Mouse (Mus musculus) neural tube, embryonic 15.5 days (tissue): ENCODE measurements around the gene Lmnb2. TPM values are rescaled to one million over a fixed set of nuclear protein-coding genes. Genes with fewer than 3 reads are reported as not detected.

Source experiments
- ATAC-seq: fragments of 200-750 bp; cut with Nextera tagmentation; 2 replicates; pipeline ENCODE4 v1.8.0; 2017; ENCODE audit warnings: mild to moderate bottlenecking, moderate TSS enrichment, moderate library complexity; ENCODE audit not compliant: low FRiP score
- H3K27ac ChIP-seq: fragments of 300-500 bp; sonication (generic); replicated peaks from 2 replicates; pipeline ENCODE4 v1.5.1; 2015; ENCODE audit warnings: mild to moderate bottlenecking, inconsistent platforms
- H3K27me3 ChIP-seq: fragments of 300-500 bp; sonication (generic); replicated peaks from 2 replicates; pipeline ENCODE4 v1.6.1; 2015; ENCODE audit warnings: inconsistent platforms
- H3K36me3 ChIP-seq: fragments of 300-500 bp; sonication (generic); 2 replicates; pipeline ENCODE4 v1.6.1; 2015; ENCODE audit warnings: inconsistent platforms
- H3K4me1 ChIP-seq: fragments of 300-500 bp; sonication (generic); 2 replicates; pipeline ENCODE4 v1.6.1; 2015; ENCODE audit warnings: inconsistent platforms
- H3K4me2 ChIP-seq: fragments of 300-500 bp; sonication (generic); 2 replicates; pipeline ENCODE4 v1.6.1; 2015; ENCODE audit warnings: inconsistent platforms, mild to moderate bottlenecking, moderate library complexity
- H3K4me3 ChIP-seq: fragments of 300-500 bp; sonication (generic); replicated peaks from 2 replicates; pipeline ENCODE4 v1.5.1; 2015; ENCODE audit warnings: mild to moderate bottlenecking, inconsistent platforms
- H3K9ac ChIP-seq: fragments of 300-500 bp; sonication (generic); replicated peaks from 2 replicates; pipeline ENCODE4 v1.6.1; 2015; ENCODE audit warnings: mild to moderate bottlenecking, inconsistent platforms
- H3K9me3 ChIP-seq: fragments of 300-500 bp; sonication (generic); replicated peaks from 2 replicates; pipeline ENCODE4 v1.6.1; 2016; ENCODE audit warnings: inconsistent platforms
- WGBS: fragments of 180-500 bp; shearing (Covaris S2); methylation state at CpG from one replicate; pipeline ENCODE4 v1.1.7; 2015; ENCODE audit warnings: mixed read lengths; 5-methylcytosine and 5-hydroxymethylcytosine counted together
- polyA plus RNA-seq: library from polyadenylated mRNA; unstranded; fragments of >200 nt; fragmentation: Nextera tagmentation; extraction: Ambion mirVana; gene quantifications from 2 replicates; pipeline ENCODE4 v1.2.1, GENCODE M21; 2015

The Lmnb2 gene
- polyA plus RNA-seq, 1 experiment from 2014 or later, result 39.9 TPM

- H3K36me3 ChIP-seq, result no peaks in the 10 kb centered on the region
- no peak overlapping the region for H3K27ac ChIP-seq
- H3K4me3 ChIP-seq, result no peak overlapping the region
- peaks cover 23% of the 10 kb centered on the region for H3K27me3 ChIP-seq
- H3K9me3 ChIP-seq, result no peaks in the 10 kb centered on the region
- H3K9ac ChIP-seq, result no peak overlapping the region
- H3K4me2 ChIP-seq, result no peak overlapping the region
- ATAC-seq, result no peak
- WGBS, result 72% methylated on average over 11 of the region's 11 CpGs
- no peaks in the 10 kb centered on the region for H3K4me1 ChIP-seq
These were observed 30.9 kb downstream of the Lmnb2 start for GRCm38 (mm10) chr10:80887181-80887580.

GRCm38 (mm10) chr10:80881301-80881700 lies 36.7 kb downstream of the Lmnb2 start:
- no peak overlapping the region for H3K4me3 ChIP-seq
- ATAC-seq, result no peak
- no peak overlapping the region for H3K4me2 ChIP-seq
- no peaks in the 10 kb centered on the region for H3K9me3 ChIP-seq
- no peak overlapping the region for H3K9ac ChIP-seq
- H3K36me3 ChIP-seq, result no peaks in the 10 kb centered on the region
- no peaks in the 10 kb centered on the region for H3K4me1 ChIP-seq
- WGBS, result 28% methylated on average over 10 of the region's 10 CpGs
- H3K27me3 ChIP-seq, result no peaks in the 10 kb centered on the region
- H3K27ac ChIP-seq, result no peak overlapping the region

- H3K27ac ChIP-seq, result no peak overlapping the region
- H3K27me3 ChIP-seq, result no peaks in the 10 kb centered on the region
- H3K4me2 ChIP-seq, result no peak overlapping the region
- no peaks in the 10 kb centered on the region for H3K9me3 ChIP-seq
- 0 out of 2 replicates have a peak, but pooled peaks cover 2% of the 10 kb centered on the region for H3K4me1 ChIP-seq
- H3K36me3 ChIP-seq, result no peaks in the 10 kb centered on the region
- H3K9ac ChIP-seq, result no peak overlapping the region
- H3K4me3 ChIP-seq, result no peak overlapping the region
- WGBS, result 70% methylated on average over 2 of the region's 2 CpGs
- no peak for ATAC-seq
These were observed 37.1 kb downstream of the Lmnb2 start for GRCm38 (mm10) chr10:80880901-80881300.

GRCm38 (mm10) chr10:80880131-80880641 lies 37.9 kb downstream of the Lmnb2 start:
- H3K4me2 ChIP-seq, result no peak overlapping the region
- no peak overlapping the region for H3K4me3 ChIP-seq
- H3K27ac ChIP-seq, result no peak overlapping the region
- ATAC-seq, result no peak
- 18% methylated on average over 5 of the region's 5 CpGs for WGBS
- H3K4me1 ChIP-seq, result 0 out of 2 replicates have a peak, but pooled peaks cover 2% of the 10 kb centered on the region
- no peaks in the 10 kb centered on the region for H3K36me3 ChIP-seq
- no peaks in the 10 kb centered on the region for H3K9me3 ChIP-seq
- no peaks in the 10 kb centered on the region for H3K27me3 ChIP-seq
- no peak overlapping the region for H3K9ac ChIP-seq

GRCm38 (mm10) chr10:80876594-80876993 lies 41.5 kb downstream of the Lmnb2 start:
- Histone ChIP-seq H3K9ac (no peak overlapping the region), H3K27me3 (no peaks in the 10 kb centered on the region), H3K27ac (no peak overlapping the region), H3K36me3 (no peaks in the 10 kb centered on the region), H3K4me1 (0 out of 2 replicates have a peak, but pooled peaks cover 2% of the 10 kb centered on the region), H3K4me2 (no peak overlapping the region), H3K4me3 (no peak overlapping the region), H3K9me3 (no peaks in the 10 kb centered on the region)
- no peak for ATAC-seq
- 26% methylated on average over 3 of the region's 3 CpGs for WGBS

GRCm38 (mm10) chr10:80876028-80876427 lies 42.0 kb downstream of the Lmnb2 start:
- no peak for ATAC-seq
- no peaks in the 10 kb centered on the region for H3K27me3 ChIP-seq
- 0 out of 2 replicates have a peak, but pooled peaks cover 2% of the 10 kb centered on the region for H3K4me1 ChIP-seq

GRCm38 (mm10) chr10:80874035-80874434 lies 44.0 kb downstream of the Lmnb2 start:
- no peak for ATAC-seq
- Histone ChIP-seq H3K36me3 (no peaks in the 10 kb centered on the region), H3K9ac (no peak overlapping the region), H3K27ac (no peak overlapping the region), H3K4me3 (no peak overlapping the region), H3K27me3 (no peaks in the 10 kb centered on the region), H3K4me2 (no peak overlapping the region), H3K9me3 (no peaks in the 10 kb centered on the region), H3K4me1 (0 out of 2 replicates have a peak, but pooled peaks cover 2% of the 10 kb centered on the region)
- WGBS, result 76% methylated on average over 9 of the region's 9 CpGs

More at GRCm38 (mm10) chr10:80876028-80876427, 42.0 kb downstream of the Lmnb2 start:
- no peak overlapping the region for H3K9ac ChIP-seq
- no peak overlapping the region for H3K4me2 ChIP-seq
- WGBS, result 30% methylated on average over 5 of the region's 5 CpGs
- no peak overlapping the region for H3K4me3 ChIP-seq
- no peaks in the 10 kb centered on the region for H3K9me3 ChIP-seq
- H3K27ac ChIP-seq, result no peak overlapping the region
- no peaks in the 10 kb centered on the region for H3K36me3 ChIP-seq

GRCm38 (mm10) chr10:80871581-80871980 lies 46.5 kb downstream of the Lmnb2 start, which contains the start of gene Tmprss9:
TSS of gene Tmprss9 (plus strand) at chr10:80871848.
- Histone ChIP-seq H3K9ac (no peak within 1 kb of the TSS), H3K4me2 (no peak within 1 kb of the TSS), H3K27ac (no peak within 1 kb of the TSS), H3K27me3 (no peaks in the 10 kb centered on the region), H3K4me1 (0 out of 2 replicates have a peak, but pooled peaks cover 2% of the 10 kb centered on the region), H3K9me3 (no peaks in the 10 kb centered on the region), H3K36me3 (peaks cover 15% of the 10 kb centered on the region), H3K4me3 (no peak within 1 kb of the TSS)
- ATAC-seq, result no peak
- 36% methylated on average over 9 of the region's 9 CpGs for WGBS

- Histone ChIP-seq H3K9me3 (no peaks in the 10 kb centered on the region), H3K4me1 (no peaks in the 10 kb centered on the region), H3K9ac (no peak overlapping the region), H3K4me2 (no peak overlapping the region), H3K27me3 (no peaks in the 10 kb centered on the region), H3K4me3 (no peak overlapping the region), H3K36me3 (peaks cover 21% of the 10 kb centered on the region), H3K27ac (no peak overlapping the region)
- no peak for ATAC-seq
- WGBS, result 84% methylated on average over 4 of the region's 6 CpGs
These were observed 47.1 kb downstream of the Lmnb2 start for GRCm38 (mm10) chr10:80870993-80871392.

GRCm38 (mm10) chr10:80864446-80864845 lies 53.6 kb downstream of the Lmnb2 start:
- WGBS, result 67% methylated on average over 16 of the region's 16 CpGs
- no peak for ATAC-seq
- Histone ChIP-seq H3K36me3 (peaks cover 65% of the 10 kb centered on the region), H3K27me3 (no peaks in the 10 kb centered on the region), H3K27ac (no peak overlapping the region), H3K4me1 (no peaks in the 10 kb centered on the region), H3K9ac (no peak overlapping the region), H3K4me3 (no peak overlapping the region), H3K4me2 (no peak overlapping the region), H3K9me3 (no peaks in the 10 kb centered on the region)

- Histone ChIP-seq H3K4me2 (no peak overlapping the region), H3K9me3 (no peaks in the 10 kb centered on the region), H3K27ac (no peak overlapping the region), H3K27me3 (no peaks in the 10 kb centered on the region), H3K36me3 (peaks cover 55% of the 10 kb centered on the region), H3K4me3 (no peak overlapping the region), H3K4me1 (peaks cover 15% of the 10 kb centered on the region), H3K9ac (no peak overlapping the region)
- 96% methylated on average over 5 of the region's 5 CpGs for WGBS
- no peak for ATAC-seq
These were observed 55.7 kb downstream of the Lmnb2 start for GRCm38 (mm10) chr10:80862305-80862704.

- no peak for ATAC-seq
- Histone ChIP-seq H3K36me3 (peaks cover 21% of the 10 kb centered on the region), H3K27ac (0 out of 2 replicates have a peak overlapping the region, but pooled peaks have one; percentile 18), H3K4me2 (peak overlapping the region; percentile 96; the same call in 1 of the 2 replicates), H3K9me3 (no peaks in the 10 kb centered on the region), H3K27me3 (no peaks in the 10 kb centered on the region), H3K4me1 (peaks cover 45% of the 10 kb centered on the region), H3K4me3 (no peak overlapping the region), H3K9ac (no peak overlapping the region)
- WGBS, result 89% methylated on average over 7 of the region's 7 CpGs
These were observed 59.6 kb downstream of the Lmnb2 start for GRCm38 (mm10) chr10:80858350-80858935.
